In genomic region chr9:57278268-57278667, GRCm38 (mm10) we compare ENCODE assay signal across 13 mouse cellular contexts. TPM values are rescaled to one million over a fixed set of nuclear protein-coding genes. Genes with fewer than 3 reads are reported as not detected.
A peak's percentile ranks its signal among the peaks of the same experiment; 100 is the strongest.
DNase-seq lines count a peak whose midpoint lies in the region; ATAC-seq lines count a peak whose summit lies in the region.
"Had no signal": no experiment of that assay in that cellular context is flagged by ENCODE, and none has a peak within 500 bp of the region (broad histone marks: within the 10 kb centered on the region; RNA-seq: fewer than 3 reads in every experiment).

No protein-coding gene starts in this region.

- intact Hi-C loops in gastrocnemius, postnatal 36 days (cut with DNase I), result no loop called here

- no peaks in the 10 kb centered on the region for H3K36me3 ChIP-seq in forebrain, embryonic 11.5 days (ENCODE audit: control insufficient read depth, insufficient read depth, low read length)
- H3K36me3 ChIP-seq: heart, embryonic 13.5 days; neural tube, embryonic 15.5 days had no signal

- no peak overlapping the region for H3K9ac ChIP-seq in forebrain, embryonic 11.5 days (ENCODE audit: low read length)
- H3K9ac ChIP-seq: heart, embryonic 13.5 days; neural tube, embryonic 15.5 days had no signal

- H3K27me3 ChIP-seq in forebrain, embryonic 11.5 days (ENCODE audit: control insufficient read depth, insufficient read depth, low read length), result no peaks in the 10 kb centered on the region
- H3K27me3 ChIP-seq: neural tube, embryonic 15.5 days had no signal

- no peaks in the 10 kb centered on the region for H3K9me3 ChIP-seq in forebrain, embryonic 11.5 days (ENCODE audit: control insufficient read depth, low read length)
- H3K9me3 ChIP-seq: heart, embryonic 13.5 days; neural tube, embryonic 15.5 days had no signal

- whole genome bisulfite sequencing in forebrain, embryonic 11.5 days, result 72% methylated on average over 4 of the region's 4 CpGs

- peak; percentile 26 for DNase-seq in retina, postnatal 1 day
- DNase-seq in retina, embryonic 14.5 days (ENCODE audit: low spot score), result no peak
- DNase-seq in lung, postnatal 4 days, result peak; percentile 53 to 71
- peak; percentile 69 for DNase-seq in thymus, postnatal 25 days
- DNase-seq in forebrain, embryonic 11.5 days (ENCODE audit: low spot score), result no peak
- no peak for DNase-seq in gastrocnemius, postnatal 36 days
- DNase-seq in kidney, postnatal 14 days, result no peak
- DNase-seq: cerebellum, adult 2 months had no signal

- peaks cover 5% of the 10 kb centered on the region; the same call in 1 of the 2 replicates for H3K4me1 ChIP-seq in forebrain, embryonic 11.5 days (replicated peaks; ENCODE audit: control insufficient read depth, insufficient read depth, low read length)

- no peak overlapping the region for H3K4me2 ChIP-seq in forebrain, embryonic 11.5 days (ENCODE audit: low read depth, low read length, severe bottlenecking)
- H3K4me2 ChIP-seq: heart, embryonic 13.5 days; neural tube, embryonic 15.5 days had no signal

- no peak overlapping the region for H3K4me3 ChIP-seq in forebrain, embryonic 11.5 days (ENCODE audit: low read depth, low read length)
- H3K4me3 ChIP-seq: heart, embryonic 13.5 days; neural tube, embryonic 15.5 days had no signal

- peak; percentile 95 for ATAC-seq in activated CD4-positive, CD25-positive, alpha-beta regulatory T cell, adult 4 months
- ATAC-seq in forebrain, embryonic 11.5 days (replicated peaks; ENCODE audit: low FRiP score), result no peak

- no peak overlapping the region for H3K27ac ChIP-seq in forebrain, embryonic 11.5 days (ENCODE audit: low read depth, low read length)
- H3K27ac ChIP-seq: heart, embryonic 13.5 days; kidney, postnatal 0 days; neural tube, embryonic 15.5 days had no signal

RNA-seq across cellular contexts. Expression of gene 1700017B05Rik, which starts 15.9 kb away (rescaled TPM):
- 10 to 100 TPM; 14.7 to 22.8 TPM for polyA plus RNA-seq in activated CD4-positive, CD25-positive, alpha-beta regulatory T cell, adult 4 months (2017; shearing (Covaris generic))
- 12.5 TPM in 2 replicates for polyA plus RNA-seq in forebrain, embryonic 11.5 days (2014; fragmentation: Nextera tagmentation; extraction: Ambion mirVana)
- total RNA-seq in gastrocnemius, postnatal 36 days (2021), result 1 to 10 TPM; 3.8 to 4.2 TPM

RNA-seq across cellular contexts. Expression of gene Trcg1, which starts 41.9 kb away (rescaled TPM):
- polyA plus RNA-seq in activated CD4-positive, CD25-positive, alpha-beta regulatory T cell, adult 4 months (2017; shearing (Covaris generic)), result not detected
- polyA plus RNA-seq in forebrain, embryonic 11.5 days (2014; fragmentation: Nextera tagmentation; extraction: Ambion mirVana), result 0.09 TPM in 1 of 2 replicates, not detected in the other
- not detected for total RNA-seq in gastrocnemius, postnatal 36 days (2021)
- total RNA-seq: liver, adult 2 months had no signal
- polyA plus RNA-seq: cerebellum, adult 2 months; liver, adult 2 months; neural tube, embryonic 15.5 days had no signal

Comparison
In these comparisons a context has a peak if more than half of its experiments do, and no peak if none do; other contexts are left out.
1. DNase-seq: peak in retina, postnatal 1 day (single experiment), lung, postnatal 4 days (2 of 2) and thymus, postnatal 25 days (single experiment); none in retina, embryonic 14.5 days (single experiment), forebrain, embryonic 11.5 days (single experiment), gastrocnemius, postnatal 36 days (0 of 2) and kidney, postnatal 14 days (single experiment).